Mouse (Mus musculus): ENCODE measurements at regions not wholly inside any gene's neighbourhood (a gene's known extent, or its start where the extent isn't known, plus 50 kb on each side); places are given as distances from the start of the nearest gene placed in this dataset.
A peak's percentile ranks its signal among the peaks of the same experiment; 100 is the strongest.
"Not testable (repeated sequence)": the region's sequence is repeated elsewhere in the genome, so short reads cannot be mapped to it uniquely, and the experiment has no call there.

- no peak for DNase-seq (ENCODE audit: low read depth, low spot score)
These were observed 157.9 kb upstream of the Fer start for GRCm38 (mm10) chr17:63704991-63705390.

GRCm38 (mm10) chr17:63712937-63713336 lies 149.9 kb upstream of the Fer start:
- no peak for DNase-seq (ENCODE audit: low read depth, low spot score)

- no peak for DNase-seq (ENCODE audit: low read depth, low spot score)
These were observed 147.2 kb upstream of the Fer start for GRCm38 (mm10) chr17:63715687-63716086.

- DNase-seq (ENCODE audit: low read depth, low spot score): no peak
These were observed 146.7 kb upstream of the Fer start for GRCm38 (mm10) chr17:63716161-63716560.

GRCm38 (mm10) chr17:63717051-63717578 lies 145.7 kb upstream of the Fer start:
- no peak for DNase-seq (ENCODE audit: low read depth, low spot score)

- DNase-seq (ENCODE audit: low read depth, low spot score): no peak
These were observed 143.7 kb upstream of the Fer start for GRCm38 (mm10) chr17:63718972-63719715.

DNA sequence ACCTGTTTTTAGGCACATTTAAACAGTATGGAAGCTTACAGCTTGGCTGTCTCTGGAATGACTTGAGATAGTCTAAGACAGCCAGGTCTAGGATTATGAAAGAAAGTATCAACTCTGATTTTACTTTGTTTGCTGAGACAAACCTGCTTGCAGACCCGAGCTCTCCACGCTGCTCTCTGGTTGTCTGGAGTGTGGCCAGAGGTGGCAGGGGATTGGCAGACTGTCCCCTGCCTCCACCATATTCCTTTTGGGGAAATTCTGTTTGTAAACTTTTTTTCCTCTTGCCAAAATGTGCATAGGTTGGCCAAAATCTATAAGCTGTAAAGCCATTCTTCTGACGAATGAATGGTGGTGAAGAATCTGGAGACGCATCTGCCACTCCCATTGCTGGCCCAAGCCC lies 143.1 kb upstream of the Fer start:
- DNase-seq (ENCODE audit: low read depth, low spot score): no peak

DNA sequence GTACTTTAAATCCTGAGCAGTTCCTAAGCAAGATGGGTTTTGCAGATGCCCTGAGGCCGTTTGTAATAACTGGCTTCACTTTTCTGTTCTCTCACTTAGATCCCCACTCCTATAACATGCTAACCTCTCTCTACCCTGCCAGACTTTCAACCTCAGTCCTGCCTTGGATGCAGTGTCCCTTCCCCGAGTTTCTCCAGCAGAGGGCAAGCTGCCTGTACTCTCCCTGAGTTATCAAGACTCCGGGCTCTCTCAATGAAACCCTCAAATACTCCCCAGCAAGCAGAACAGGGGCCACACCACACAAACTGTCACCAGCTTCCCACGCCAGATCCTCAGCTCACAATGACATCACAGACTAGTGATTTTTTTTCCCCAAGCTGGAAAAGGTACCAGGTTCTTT lies 142.0 kb upstream of the Fer start:
- DNase-seq (ENCODE audit: low read depth, low spot score): no peak

- DNase-seq (ENCODE audit: low read depth, low spot score): peak; percentile 17
These were observed 140.3 kb upstream of the Fer start for GRCm38 (mm10) chr17:63722434-63723004.

DNA sequence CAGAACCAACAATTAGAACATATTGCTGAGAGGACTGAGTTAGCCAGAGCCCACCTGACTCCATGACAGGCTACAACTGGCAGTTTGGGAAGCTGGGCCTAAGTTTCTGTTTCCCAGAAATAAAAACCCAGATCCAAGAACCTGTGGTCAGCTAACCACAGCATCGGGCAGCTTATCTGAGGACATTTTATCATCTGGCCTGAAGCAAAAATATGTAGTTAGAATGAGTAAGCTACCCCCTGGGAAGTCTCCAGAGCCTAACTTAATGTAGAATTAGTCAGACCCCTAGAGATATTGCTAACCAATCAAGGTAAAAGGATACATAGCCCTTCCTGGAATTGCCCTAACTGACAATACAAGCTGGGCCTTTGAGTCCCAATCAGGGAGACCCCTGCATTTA lies 124.7 kb upstream of the Fer start:
- no peak for DNase-seq (ENCODE audit: low read depth, low spot score)

DNA sequence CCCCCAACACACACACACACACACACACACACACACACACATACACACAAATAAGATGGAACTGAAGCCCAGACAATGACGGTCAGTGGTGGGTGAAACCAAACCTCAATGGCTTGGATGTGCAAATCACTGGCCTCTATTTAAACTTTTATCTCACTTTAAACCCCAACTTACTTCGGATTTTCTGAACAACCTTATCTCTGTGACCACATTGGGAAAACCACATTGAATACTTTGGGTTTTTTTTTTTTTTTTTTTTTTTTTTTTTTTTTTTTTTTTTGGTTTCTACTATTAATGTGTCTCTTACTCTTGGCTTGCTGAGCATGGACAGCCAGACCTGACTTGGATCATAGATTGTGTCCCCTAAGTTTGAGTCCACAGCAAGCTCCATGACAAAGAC lies 123.2 kb upstream of the Fer start:
- no peak for DNase-seq (ENCODE audit: low read depth, low spot score)

GRCm38 (mm10) chr17:63749257-63749656 lies 113.6 kb upstream of the Fer start:
- not testable (repeated sequence) for DNase-seq (ENCODE audit: low read depth, low spot score)

GRCm38 (mm10) chr17:63754399-63754798 lies 108.5 kb upstream of the Fer start:
- DNase-seq (ENCODE audit: low read depth, low spot score): no peak

- no peak for DNase-seq (ENCODE audit: low read depth, low spot score)
These were observed 104.8 kb upstream of the Fer start for GRCm38 (mm10) chr17:63757896-63758695.

- DNase-seq (ENCODE audit: low read depth, low spot score): no peak
These were observed 104.0 kb upstream of the Fer start for GRCm38 (mm10) chr17:63758817-63759404.

DNA sequence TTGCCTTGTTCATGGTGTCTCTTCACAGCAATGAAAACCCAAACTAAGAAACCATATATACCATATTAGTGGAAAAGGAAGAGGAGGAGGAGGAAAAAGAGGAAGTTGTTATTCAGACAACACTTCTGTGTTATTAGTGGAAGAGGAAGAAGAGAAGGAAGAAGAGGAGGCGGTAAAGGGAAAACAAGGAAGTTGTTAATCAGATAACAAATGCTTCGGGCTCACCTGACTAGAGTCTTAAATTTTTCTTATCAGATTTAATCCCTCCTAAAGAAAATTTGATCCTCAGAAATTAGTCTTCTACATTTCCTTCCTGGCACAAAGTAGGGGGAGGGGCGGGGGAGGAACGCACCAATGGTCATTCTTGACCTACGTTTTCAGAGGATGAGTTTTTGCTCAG lies 101.8 kb upstream of the Fer start:
- DNase-seq (ENCODE audit: low read depth, low spot score): no peak

GRCm38 (mm10) chr17:63771111-63771510 lies 91.8 kb upstream of the Fer start:
- DNase-seq (ENCODE audit: low read depth, low spot score): no peak

DNA sequence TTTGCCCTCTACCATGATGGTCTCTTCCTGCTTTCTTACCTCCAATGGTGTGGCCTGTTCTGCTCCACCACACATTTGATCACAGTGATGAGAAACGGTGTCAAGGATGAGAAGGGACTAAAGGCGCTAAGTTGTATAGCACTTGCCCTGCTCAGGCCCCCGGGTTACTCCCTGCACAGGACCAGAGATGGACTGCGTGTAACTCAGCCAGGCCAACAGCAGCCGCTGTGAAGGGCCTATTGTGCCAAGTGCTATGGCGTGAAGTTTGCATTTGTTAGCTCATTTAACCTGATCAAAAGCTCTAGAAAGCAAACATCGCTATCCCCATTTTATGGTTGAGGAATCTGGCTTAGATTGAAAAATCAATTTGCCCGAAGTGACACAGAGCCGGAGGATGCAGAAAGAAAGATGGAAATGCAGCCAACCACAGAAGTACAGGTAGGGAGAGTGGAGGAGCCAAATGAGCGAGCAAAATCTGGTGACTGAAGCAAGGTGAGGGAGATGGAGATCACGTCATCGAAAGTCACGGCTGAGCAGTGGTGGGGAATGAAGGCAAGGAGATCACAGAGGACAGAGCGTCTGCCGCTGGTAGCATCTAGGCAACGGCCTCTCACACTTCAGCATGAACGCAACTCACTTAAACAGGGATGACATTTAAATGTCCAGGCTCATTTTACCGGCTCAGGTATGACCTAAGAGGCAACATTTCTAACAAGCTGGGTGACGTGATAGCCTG lies 78.3 kb upstream of the Fer start:
- no peak for DNase-seq (ENCODE audit: low read depth, low spot score)

- no peak for DNase-seq (ENCODE audit: low read depth, low spot score)
These were observed 76.4 kb upstream of the Fer start for GRCm38 (mm10) chr17:63786444-63786843.

GRCm38 (mm10) chr17:63794352-63794751 lies 68.5 kb upstream of the Fer start:
- no peak for DNase-seq (ENCODE audit: low read depth, low spot score)

DNA sequence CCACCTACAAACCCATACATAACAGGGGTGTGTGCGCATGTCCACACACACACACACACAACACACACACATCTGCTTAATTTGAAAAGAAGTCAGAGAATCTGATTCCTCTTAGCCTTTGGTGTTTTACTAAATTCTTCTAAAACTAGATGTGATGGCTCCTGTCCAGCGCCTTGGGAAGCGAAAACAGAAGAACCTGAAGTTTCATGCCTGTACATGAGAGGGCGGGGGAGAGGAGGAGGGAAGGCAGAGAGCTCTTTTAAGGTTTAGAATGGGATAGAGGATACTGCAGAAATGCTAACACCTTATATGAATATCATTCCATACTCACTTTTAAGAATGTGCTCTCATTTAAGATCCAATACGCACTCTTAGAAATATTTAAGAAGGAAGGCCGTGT lies 64.5 kb upstream of the Fer start:
- DNase-seq (ENCODE audit: low read depth, low spot score): no peak
